Mouse (Mus musculus) bone marrow, adult 2 months (tissue): Measurements from ENCODE around the gene Brsk2. TPM values are rescaled to one million over a fixed set of nuclear protein-coding genes. Genes with fewer than 3 reads are reported as not detected.

Experiments
- H3K27ac ChIP-seq: fragments of 200-500 bp; 2 replicates; pipeline ENCODE4 v1.5.1; 2012; ENCODE audit warnings: low read depth, mild to moderate bottlenecking, control low read depth, inconsistent platforms, low read length; ENCODE audit not compliant: control insufficient read depth, poor library complexity, insufficient read depth
- H3K4me1 ChIP-seq: fragments of 200-500 bp; 2 replicates; pipeline ENCODE4 v1.6.1; 2011; ENCODE audit warnings: low read length; ENCODE audit not compliant: control insufficient read depth, insufficient read depth
- H3K4me3 ChIP-seq: fragments of 200-500 bp; replicated peaks from 2 replicates; pipeline ENCODE3; 2011; ENCODE audit warnings: mild to moderate bottlenecking, low read depth, low read length, control low read depth; ENCODE audit not compliant: control insufficient read depth
- CTCF ChIP-seq: fragments of 200-500 bp; IDR thresholded peaks from 2 replicates; pipeline ENCODE4 v1.5.1; 2011; ENCODE audit warnings: low read length, control low read depth; ENCODE audit not compliant: control insufficient read depth, insufficient read depth
- POLR2A ChIP-seq: fragments of 200-500 bp; IDR thresholded peaks from 2 replicates; pipeline ENCODE4 v1.6.1; 2011; ENCODE audit warnings: low read depth, mild to moderate bottlenecking, control low read depth, low read length, borderline replicate concordance; ENCODE audit not compliant: control insufficient read depth
- WGBS: fragments of 180-500 bp; shearing (Covaris S2); methylation state at CpG from one replicate; pipeline ENCODE4 v1.1.7; 2018; 5-methylcytosine and 5-hydroxymethylcytosine counted together
- polyA plus RNA-seq: library from polyadenylated mRNA; stranded (reverse); fragments of >200 nt; gene quantifications from 2 replicates; pipeline ENCODE4 v1.2.4, GENCODE M21; 2011; ENCODE audit warnings: low replicate concordance; ENCODE audit not compliant: missing spikeins, insufficient read depth, insufficient read length

Brsk2 gene
- polyA plus RNA-seq, 1 experiment: not detected

DNA sequence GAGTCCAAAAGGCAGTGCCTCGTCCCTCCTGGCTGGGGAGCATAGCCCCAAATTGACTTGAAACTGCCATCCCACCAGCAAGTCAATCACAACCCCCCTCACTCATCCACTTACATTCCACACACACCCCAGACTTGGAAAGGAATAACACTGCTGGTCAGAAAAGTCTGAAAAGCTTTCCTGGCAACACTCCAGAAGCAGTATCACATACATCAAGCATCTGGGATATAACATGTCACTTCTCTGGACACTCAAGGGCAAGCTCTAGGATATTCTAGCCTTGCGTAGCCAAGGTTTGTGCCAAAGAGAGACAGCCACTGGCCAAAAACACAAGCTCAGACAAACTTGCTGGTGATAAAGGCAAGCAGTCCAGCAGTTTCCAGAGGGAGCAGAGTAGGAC, 75.6 kb downstream of the Brsk2 start:
- TF ChIP-seq POLR2A: no peak
- TF ChIP-seq CTCF: no peak
- no peaks in the 10 kb centered on the region for H3K4me1 ChIP-seq
- H3K27ac ChIP-seq: no peak overlapping the region

DNA sequence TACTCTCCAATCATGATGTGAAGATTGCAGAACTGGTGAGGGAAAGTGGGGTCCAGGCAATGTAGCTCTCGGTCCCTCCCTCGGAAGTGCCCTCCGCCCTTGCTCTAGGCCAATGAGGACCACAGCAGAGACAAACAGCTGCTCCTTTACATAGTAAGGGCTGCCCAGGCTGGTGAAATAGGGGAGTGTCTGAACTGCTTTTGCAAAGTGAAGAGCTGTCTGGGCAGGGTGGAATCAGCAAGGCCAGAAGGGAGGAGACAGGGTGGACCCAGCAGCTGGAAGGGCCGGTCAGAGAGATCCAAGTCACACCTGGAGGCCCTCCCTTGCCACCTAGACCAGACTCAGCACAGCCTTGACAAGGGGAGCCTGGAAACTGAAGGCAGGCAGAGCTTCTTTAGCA, 76.4 kb downstream of the Brsk2 start:
- H3K27ac ChIP-seq: no peak overlapping the region; the same call in 1 of the 2 replicates
- WGBS: 89% methylated on average over 4 of the region's 4 CpGs

More for the DNA sequence above, 75.6 kb downstream of the Brsk2 start:
- H3K4me3 ChIP-seq: peak overlapping the region; percentile 21
- WGBS: 85% methylated on average over 2 of the region's 2 CpGs

DNA sequence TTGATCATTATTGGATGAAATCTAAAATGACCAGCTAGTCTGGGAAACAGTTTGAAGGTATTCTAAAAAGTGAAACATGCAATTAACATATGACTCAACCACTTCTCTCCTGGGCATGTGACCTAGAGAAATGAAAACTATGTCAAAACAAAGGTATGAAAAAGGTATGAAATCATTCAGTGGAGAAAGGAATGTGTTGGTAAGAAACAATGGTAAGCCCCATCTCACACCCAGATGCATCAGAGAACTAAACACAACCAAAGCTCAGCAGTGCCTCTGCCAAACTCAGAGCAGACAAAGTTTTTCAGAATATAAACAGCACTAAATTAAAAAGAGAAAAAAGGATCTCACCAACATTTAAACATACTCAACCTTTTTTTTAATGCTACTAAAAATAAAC, 80.5 kb downstream of the Brsk2 start:
- no peak overlapping the region for H3K4me3 ChIP-seq
- H3K27ac ChIP-seq: no peak overlapping the region
- H3K4me1 ChIP-seq: peaks cover 3% of the 10 kb centered on the region
- TF ChIP-seq POLR2A (no peak), CTCF (no peak)

More for the DNA sequence above, 76.4 kb downstream of the Brsk2 start:
- Histone ChIP-seq H3K4me3 (no peak overlapping the region), H3K4me1 (no peaks in the 10 kb centered on the region)
- TF ChIP-seq POLR2A (no peak), CTCF (no peak)

DNA sequence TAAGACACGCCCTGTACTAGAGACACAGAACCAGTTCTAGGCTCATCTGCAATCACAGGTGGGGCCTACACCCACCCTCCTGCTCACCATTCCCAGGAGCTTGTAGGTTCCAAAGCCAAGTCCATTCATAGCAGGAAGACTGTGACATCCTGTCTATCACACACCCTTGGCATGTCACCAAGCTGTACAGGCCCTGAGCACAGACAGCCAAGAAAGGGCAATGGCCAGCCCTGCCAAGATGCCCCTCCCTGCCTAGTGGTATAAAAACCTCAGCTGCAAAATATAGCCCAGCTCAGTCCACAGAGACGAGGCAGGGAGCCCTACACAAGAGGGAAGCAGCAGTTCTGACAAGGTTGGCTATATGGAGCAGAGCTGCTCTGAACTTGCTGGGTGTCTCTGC, 84.6 kb downstream of the Brsk2 start:
- no peak for TF ChIP-seq CTCF
- TF ChIP-seq POLR2A: no peak
- WGBS: 38% methylated on average over 2 of the region's 2 CpGs
- H3K4me3 ChIP-seq: no peak overlapping the region
- peaks cover 3% of the 10 kb centered on the region for H3K4me1 ChIP-seq
- H3K27ac ChIP-seq: no peak overlapping the region

DNA sequence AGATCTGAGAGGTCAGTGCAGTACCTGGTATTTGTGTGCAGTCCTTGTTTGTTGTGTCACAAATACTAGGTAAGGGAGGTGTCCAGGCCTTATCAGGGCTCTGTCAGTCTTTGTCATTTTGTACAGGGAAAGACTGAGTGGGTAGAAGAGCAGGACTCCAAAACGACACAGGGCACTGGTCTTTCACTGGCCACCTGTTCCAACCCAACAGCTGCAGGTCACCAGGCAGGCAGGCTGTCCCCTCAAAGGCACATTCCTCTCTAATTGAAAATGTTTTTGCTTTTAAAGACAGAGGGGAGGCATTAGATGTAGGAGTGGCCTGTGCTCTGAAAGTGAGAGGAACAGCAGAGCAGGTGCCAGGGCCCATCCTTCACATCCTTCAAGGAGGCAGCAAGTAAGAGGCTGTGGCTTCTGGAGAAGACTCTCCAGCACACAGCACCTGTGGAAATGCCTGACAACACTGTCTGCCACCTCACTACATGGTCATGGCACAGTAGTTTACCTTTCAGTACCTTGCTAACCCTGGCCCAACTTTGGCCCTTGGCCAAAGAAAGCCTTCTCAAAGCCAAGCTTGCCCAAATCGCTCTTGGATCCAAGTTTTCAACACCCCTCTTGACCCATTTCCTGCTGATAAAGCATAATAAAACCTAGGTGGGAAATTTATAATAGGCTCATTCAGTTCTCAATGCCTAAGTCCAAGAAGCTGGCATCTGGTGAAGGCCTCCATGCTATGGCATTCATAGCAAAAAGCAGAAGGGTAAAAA, 85.7 kb downstream of the Brsk2 start:
- TF ChIP-seq CTCF (no peak), POLR2A (no peak)
- 64% methylated on average over 2 of the region's 2 CpGs for WGBS

DNA sequence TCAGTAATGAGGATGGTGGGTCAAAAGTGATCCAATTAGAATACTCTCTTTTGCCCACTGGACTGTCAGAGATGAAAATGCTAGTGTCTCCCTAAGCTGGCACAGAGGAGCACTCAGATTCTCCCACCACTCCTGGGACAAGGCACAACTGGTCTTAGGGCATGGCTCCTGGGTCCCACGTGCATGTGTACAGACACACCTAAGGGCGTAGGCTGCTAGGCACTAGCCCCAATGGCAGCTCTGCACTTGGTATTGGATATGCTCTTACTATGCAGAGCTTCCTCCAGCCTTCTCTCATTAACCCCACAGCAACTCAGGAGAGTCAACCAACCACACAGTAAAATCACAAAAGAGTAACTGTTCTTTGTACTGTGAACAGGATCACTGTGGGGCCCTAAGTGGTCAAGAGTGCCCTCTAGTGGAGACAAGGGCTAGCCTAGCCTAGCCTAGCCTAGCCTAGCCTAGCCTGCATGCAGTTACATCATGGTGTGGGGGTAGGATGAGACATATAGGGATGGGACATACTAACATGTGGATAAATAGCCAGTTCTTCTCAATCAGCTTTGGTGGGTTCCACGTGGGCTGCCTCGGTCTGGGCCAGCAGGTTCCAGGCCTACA, 88.1 kb downstream of the Brsk2 start:
- H3K27ac ChIP-seq: no peak overlapping the region
- peaks cover 5% of the 10 kb centered on the region for H3K4me1 ChIP-seq
- WGBS: 80% methylated on average over 4 of the region's 4 CpGs
- no peak for TF ChIP-seq POLR2A
- peak; percentile 77 for TF ChIP-seq CTCF
- H3K4me3 ChIP-seq: no peak overlapping the region

More for the DNA sequence above, 85.7 kb downstream of the Brsk2 start:
- no peak overlapping the region for H3K4me3 ChIP-seq
- H3K4me1 ChIP-seq: peaks cover 4% of the 10 kb centered on the region
- no peak overlapping the region for H3K27ac ChIP-seq

DNA sequence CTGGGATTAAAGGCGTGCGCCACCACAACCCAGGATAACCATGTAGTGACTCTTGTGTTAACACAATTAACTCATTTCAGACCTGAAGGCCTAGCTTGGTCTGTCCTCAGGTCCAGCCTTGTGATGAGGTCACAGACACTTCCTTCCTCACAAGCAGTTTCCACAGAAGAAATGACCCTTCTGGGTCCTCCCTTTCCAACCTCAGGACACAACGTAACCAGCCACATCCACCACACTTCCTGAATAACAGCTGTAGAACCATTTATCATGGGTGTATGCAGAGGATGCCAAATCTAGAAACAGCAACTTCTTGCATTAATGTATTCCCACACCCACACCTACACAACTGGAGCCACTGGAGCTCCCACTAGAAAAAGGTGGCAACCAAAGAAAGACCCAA, 91.2 kb downstream of the Brsk2 start:
- TF ChIP-seq CTCF (no peak), POLR2A (no peak)
- Histone ChIP-seq H3K4me3 (no peak overlapping the region), H3K27ac (no peak overlapping the region; the same call in 1 of the 2 replicates), H3K4me1 (peaks cover 2% of the 10 kb centered on the region; the same call in 1 of the 2 replicates)
- 63% methylated on average over 3 of the region's 3 CpGs for WGBS

DNA sequence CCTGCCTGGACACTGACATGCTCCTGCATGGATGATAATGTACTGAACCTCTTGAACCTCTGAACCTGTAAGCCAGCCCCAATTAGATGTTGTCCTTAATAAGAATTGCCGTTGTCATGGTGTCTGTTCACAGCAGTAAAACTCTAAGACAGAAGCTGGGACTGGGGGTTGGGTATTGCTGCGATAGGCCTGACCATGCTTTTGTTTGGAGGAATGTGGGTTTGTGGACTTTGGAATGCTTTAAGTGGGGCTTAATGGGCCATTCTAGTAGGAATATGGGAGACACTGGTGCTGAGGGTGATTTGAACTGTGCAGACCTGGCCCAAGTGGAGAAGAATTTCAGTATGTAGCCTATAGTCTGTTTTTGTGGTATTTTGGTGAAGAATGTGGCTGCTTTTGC, 95.8 kb downstream of the Brsk2 start:
- no peak overlapping the region for H3K4me3 ChIP-seq
- H3K4me1 ChIP-seq: no peaks in the 10 kb centered on the region; the same call in 1 of the 2 replicates
- H3K27ac ChIP-seq: no peak overlapping the region
- 83% methylated on average over 2 of the region's 2 CpGs for WGBS
- TF ChIP-seq CTCF: no peak
- TF ChIP-seq POLR2A: no peak
